Mouse (Mus musculus): ENCODE results near the gene Nfix. TPM values are rescaled to one million over a fixed set of nuclear protein-coding genes. Genes with fewer than 3 reads are reported as not detected.

Nfix gene
- polyA plus RNA-seq, 1 experiment from 2014 or later, result 2.8 TPM

- no peaks in the 10 kb centered on the region for H3K9me3 ChIP-seq (replicated peaks)
- peaks cover 74% of the 10 kb centered on the region for H3K27me3 ChIP-seq
- no peak overlapping the region for H3K4me2 ChIP-seq
- no peak for ATAC-seq (ENCODE audit: insufficient read depth)
- H3K36me3 ChIP-seq (replicated peaks), result no peaks in the 10 kb centered on the region
- WGBS (ENCODE audit: insufficient replicate concordance), result 52% methylated on average over 12 of the region's 12 CpGs
- peaks cover 21% of the 10 kb centered on the region for H3K4me1 ChIP-seq (replicated peaks)
- no peak overlapping the region for H3K27ac ChIP-seq (replicated peaks)
- no peak overlapping the region for H3K4me3 ChIP-seq (replicated peaks)
- H3K9ac ChIP-seq, result no peak overlapping the region
Observed at GRCm38 (mm10) chr8:84770100-84770953, 29.8 kb downstream of the Nfix start.

DNA sequence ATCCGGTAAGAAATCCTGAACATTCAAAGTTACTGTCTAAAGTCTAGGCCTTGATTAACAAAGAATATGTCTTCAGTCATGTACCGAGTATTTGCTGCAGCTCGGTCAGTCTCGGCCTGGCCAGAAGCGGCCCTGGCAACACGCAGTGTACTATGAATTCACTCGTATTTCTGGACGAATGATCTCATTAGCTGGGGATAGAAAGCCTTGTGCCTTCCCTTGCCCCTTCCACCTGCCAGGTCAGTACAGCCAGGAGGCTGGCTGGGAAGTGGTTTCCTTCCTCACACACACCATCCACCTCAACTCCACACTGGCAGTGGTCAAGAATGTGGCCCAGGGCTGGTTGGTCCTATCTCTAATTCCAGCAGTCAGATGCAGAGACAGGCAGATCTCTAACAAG lies 30.8 kb downstream of the Nfix start:
- 78% methylated on average over 8 of the region's 8 CpGs for WGBS (ENCODE audit: insufficient replicate concordance)
- ATAC-seq (ENCODE audit: insufficient read depth), result no peak
- Histone ChIP-seq H3K4me1 (replicated peaks) (peaks cover 15% of the 10 kb centered on the region), H3K27ac (replicated peaks) (no peak overlapping the region), H3K9ac (no peak overlapping the region), H3K4me3 (replicated peaks) (no peak overlapping the region), H3K27me3 (peaks cover 72% of the 10 kb centered on the region), H3K4me2 (no peak overlapping the region), H3K9me3 (replicated peaks) (no peaks in the 10 kb centered on the region), H3K36me3 (replicated peaks) (no peaks in the 10 kb centered on the region)

- Histone ChIP-seq H3K27me3 (peaks cover 69% of the 10 kb centered on the region), H3K27ac (replicated peaks) (no peak overlapping the region), H3K9me3 (replicated peaks) (no peaks in the 10 kb centered on the region), H3K4me1 (replicated peaks) (peaks cover 15% of the 10 kb centered on the region; the same call in 1 of the 2 replicates), H3K4me3 (replicated peaks) (no peak overlapping the region), H3K36me3 (replicated peaks) (no peaks in the 10 kb centered on the region), H3K4me2 (no peak overlapping the region), H3K9ac (no peak overlapping the region)
- ATAC-seq (ENCODE audit: insufficient read depth), result no peak
- WGBS (ENCODE audit: insufficient replicate concordance), result 76% methylated on average over 14 of the region's 14 CpGs
Observed at GRCm38 (mm10) chr8:84768343-84769095, 31.6 kb downstream of the Nfix start.

DNA sequence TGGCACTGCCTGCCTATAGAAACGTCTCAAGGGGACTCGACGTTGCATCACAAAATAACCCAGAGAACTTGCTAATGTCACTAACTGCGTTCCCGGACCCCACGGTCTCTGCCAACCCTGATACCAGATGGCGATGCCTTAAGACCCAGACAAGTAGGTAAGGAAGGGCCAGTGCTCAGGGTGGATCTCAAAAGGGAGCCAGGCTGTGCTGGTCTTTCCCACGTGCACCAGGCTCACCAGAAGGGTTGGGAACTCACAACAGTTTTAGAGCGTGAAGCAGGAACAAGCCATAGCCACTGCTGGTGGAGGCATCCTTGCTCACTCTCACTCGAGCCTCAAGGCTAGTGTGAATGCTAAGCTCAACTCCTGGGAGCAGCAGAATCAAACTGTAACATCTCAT lies 32.9 kb downstream of the Nfix start:
- no peak for ATAC-seq (ENCODE audit: insufficient read depth)
- peaks cover 11% of the 10 kb centered on the region; the same call in 1 of the 2 replicates for H3K4me1 ChIP-seq (replicated peaks)
- H3K4me3 ChIP-seq (replicated peaks), result no peak overlapping the region
- H3K36me3 ChIP-seq (replicated peaks), result no peaks in the 10 kb centered on the region
- no peaks in the 10 kb centered on the region for H3K9me3 ChIP-seq (replicated peaks)
- no peak overlapping the region for H3K27ac ChIP-seq (replicated peaks)
- H3K9ac ChIP-seq, result no peak overlapping the region
- 79% methylated on average over 10 of the region's 10 CpGs for WGBS (ENCODE audit: insufficient replicate concordance)
- H3K27me3 ChIP-seq, result peaks cover 61% of the 10 kb centered on the region
- no peak overlapping the region for H3K4me2 ChIP-seq

- H3K9me3 ChIP-seq (replicated peaks), result no peaks in the 10 kb centered on the region
- H3K4me2 ChIP-seq, result no peak overlapping the region
- H3K27me3 ChIP-seq, result peaks cover 53% of the 10 kb centered on the region
- ATAC-seq (ENCODE audit: insufficient read depth), result no peak; the same call in 1 of the 2 replicates
- H3K9ac ChIP-seq, result no peak overlapping the region
- no peak overlapping the region for H3K4me3 ChIP-seq (replicated peaks)
- H3K36me3 ChIP-seq (replicated peaks), result no peaks in the 10 kb centered on the region
- 76% methylated on average over 9 of the region's 9 CpGs for WGBS (ENCODE audit: insufficient replicate concordance)
- H3K27ac ChIP-seq (replicated peaks), result no peak overlapping the region
- H3K4me1 ChIP-seq (replicated peaks), result peaks cover 6% of the 10 kb centered on the region; the same call in 1 of the 2 replicates
Observed at GRCm38 (mm10) chr8:84766422-84766821, 33.7 kb downstream of the Nfix start.

- Histone ChIP-seq H3K27me3 (peaks cover 45% of the 10 kb centered on the region), H3K36me3 (replicated peaks) (no peaks in the 10 kb centered on the region), H3K4me2 (no peak overlapping the region), H3K4me3 (replicated peaks) (no peak overlapping the region), H3K9ac (no peak overlapping the region), H3K9me3 (replicated peaks) (no peaks in the 10 kb centered on the region), H3K27ac (replicated peaks) (no peak overlapping the region), H3K4me1 (replicated peaks) (no peaks in the 10 kb centered on the region)
- ATAC-seq (ENCODE audit: insufficient read depth), result no peak
- 70% methylated on average over 10 of the region's 10 CpGs for WGBS (ENCODE audit: insufficient replicate concordance)
Observed at GRCm38 (mm10) chr8:84765629-84766028, 34.5 kb downstream of the Nfix start.

GRCm38 (mm10) chr8:84764870-84765495 lies 35.2 kb downstream of the Nfix start:
- Histone ChIP-seq H3K4me2 (no peak overlapping the region), H3K9ac (no peak overlapping the region), H3K36me3 (replicated peaks) (no peaks in the 10 kb centered on the region), H3K9me3 (replicated peaks) (no peaks in the 10 kb centered on the region), H3K4me3 (replicated peaks) (no peak overlapping the region), H3K4me1 (replicated peaks) (no peaks in the 10 kb centered on the region), H3K27me3 (peaks cover 40% of the 10 kb centered on the region), H3K27ac (replicated peaks) (no peak overlapping the region)
- no peak for ATAC-seq (ENCODE audit: insufficient read depth)
- 81% methylated on average over 17 of the region's 17 CpGs for WGBS (ENCODE audit: insufficient replicate concordance)

GRCm38 (mm10) chr8:84764100-84764499 lies 36.0 kb downstream of the Nfix start:
- 55% methylated on average over 4 of the region's 4 CpGs for WGBS (ENCODE audit: insufficient replicate concordance)
- Histone ChIP-seq H3K9me3 (replicated peaks) (no peaks in the 10 kb centered on the region), H3K27me3 (peaks cover 31% of the 10 kb centered on the region), H3K27ac (replicated peaks) (no peak overlapping the region), H3K36me3 (replicated peaks) (no peaks in the 10 kb centered on the region), H3K9ac (no peak overlapping the region), H3K4me3 (replicated peaks) (no peak overlapping the region), H3K4me2 (no peak overlapping the region), H3K4me1 (replicated peaks) (no peaks in the 10 kb centered on the region)
- no peak for ATAC-seq (ENCODE audit: insufficient read depth)

- 60% methylated on average over 2 of the region's 2 CpGs for WGBS (ENCODE audit: insufficient replicate concordance)
- Histone ChIP-seq H3K36me3 (replicated peaks) (no peaks in the 10 kb centered on the region), H3K9me3 (replicated peaks) (no peaks in the 10 kb centered on the region), H3K27me3 (peaks cover 22% of the 10 kb centered on the region), H3K27ac (replicated peaks) (no peak overlapping the region), H3K4me2 (no peak overlapping the region), H3K4me3 (replicated peaks) (no peak overlapping the region), H3K4me1 (replicated peaks) (no peaks in the 10 kb centered on the region), H3K9ac (no peak overlapping the region)
- no peak for ATAC-seq (ENCODE audit: insufficient read depth)
Observed at GRCm38 (mm10) chr8:84760901-84761300, 39.2 kb downstream of the Nfix start.

DNA sequence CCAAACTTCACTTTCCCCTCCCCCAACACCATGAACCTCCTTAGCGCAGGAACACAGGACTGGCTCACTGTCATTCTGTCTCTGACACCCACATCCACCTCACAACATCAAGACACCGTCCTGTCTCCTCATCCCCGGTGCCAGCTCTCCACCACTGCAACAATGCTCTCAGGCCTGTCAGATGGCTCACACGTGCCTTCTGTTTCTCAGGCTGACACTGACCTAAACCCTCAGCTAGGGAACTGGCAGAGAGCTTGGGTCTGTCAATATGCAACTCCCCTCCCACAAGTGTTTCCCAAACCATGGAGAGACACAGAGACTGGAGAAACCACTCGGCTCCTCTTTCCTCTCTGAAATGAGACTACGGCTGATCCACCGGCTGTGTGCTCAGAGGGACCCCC lies 39.7 kb downstream of the Nfix start:
- H3K9ac ChIP-seq, result no peak overlapping the region
- WGBS (ENCODE audit: insufficient replicate concordance), result 75% methylated on average over 7 of the region's 7 CpGs
- peaks cover 22% of the 10 kb centered on the region for H3K27me3 ChIP-seq
- H3K36me3 ChIP-seq (replicated peaks), result no peaks in the 10 kb centered on the region
- no peak for ATAC-seq (ENCODE audit: insufficient read depth)
- no peaks in the 10 kb centered on the region for H3K9me3 ChIP-seq (replicated peaks)
- H3K4me2 ChIP-seq, result no peak overlapping the region
- no peak overlapping the region for H3K27ac ChIP-seq (replicated peaks)
- no peak overlapping the region for H3K4me3 ChIP-seq (replicated peaks)
- no peaks in the 10 kb centered on the region for H3K4me1 ChIP-seq (replicated peaks)

DNA sequence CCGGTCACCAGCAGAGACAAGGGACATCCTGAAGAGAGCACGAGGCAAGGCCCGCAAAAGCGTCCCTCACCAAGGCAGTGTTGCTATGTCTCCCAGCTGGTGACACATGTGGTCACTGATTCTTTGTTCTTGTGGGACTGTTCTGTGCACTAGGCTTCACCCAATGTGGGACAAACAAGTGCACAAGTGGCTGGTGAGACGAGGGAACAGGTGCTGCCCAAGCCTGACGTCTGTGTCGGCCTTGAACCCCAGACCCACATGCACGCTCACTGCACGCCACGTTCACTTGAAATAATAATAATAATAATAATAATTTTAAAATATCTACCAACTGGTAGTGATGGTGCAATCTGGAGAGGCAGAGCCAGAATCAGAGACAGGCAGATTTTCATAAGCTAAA lies 40.4 kb downstream of the Nfix start:
- Histone ChIP-seq H3K27ac (replicated peaks) (no peak overlapping the region), H3K4me1 (replicated peaks) (no peaks in the 10 kb centered on the region), H3K4me3 (replicated peaks) (no peak overlapping the region), H3K4me2 (no peak overlapping the region), H3K9me3 (replicated peaks) (no peaks in the 10 kb centered on the region), H3K9ac (no peak overlapping the region), H3K36me3 (replicated peaks) (no peaks in the 10 kb centered on the region), H3K27me3 (peaks cover 18% of the 10 kb centered on the region)
- 80% methylated on average over 10 of the region's 10 CpGs for WGBS (ENCODE audit: insufficient replicate concordance)
- no peak for ATAC-seq (ENCODE audit: insufficient read depth)
